Mouse (Mus musculus) CD4-positive naive resting alpha-beta T cell, adult 76 days (primary cell): ENCODE data around the gene Gm14226. TPM values are rescaled to one million over a fixed set of nuclear protein-coding genes. Genes with fewer than 3 reads are reported as not detected.

ENCODE experiments used
- total RNA-seq: library from RNA; stranded (reverse); gene quantifications from one replicate; pipeline ENCODE4 v1.2.4, GENCODE M21; 2023

Gene Gm14226
- not detected for total RNA-seq

DNA sequence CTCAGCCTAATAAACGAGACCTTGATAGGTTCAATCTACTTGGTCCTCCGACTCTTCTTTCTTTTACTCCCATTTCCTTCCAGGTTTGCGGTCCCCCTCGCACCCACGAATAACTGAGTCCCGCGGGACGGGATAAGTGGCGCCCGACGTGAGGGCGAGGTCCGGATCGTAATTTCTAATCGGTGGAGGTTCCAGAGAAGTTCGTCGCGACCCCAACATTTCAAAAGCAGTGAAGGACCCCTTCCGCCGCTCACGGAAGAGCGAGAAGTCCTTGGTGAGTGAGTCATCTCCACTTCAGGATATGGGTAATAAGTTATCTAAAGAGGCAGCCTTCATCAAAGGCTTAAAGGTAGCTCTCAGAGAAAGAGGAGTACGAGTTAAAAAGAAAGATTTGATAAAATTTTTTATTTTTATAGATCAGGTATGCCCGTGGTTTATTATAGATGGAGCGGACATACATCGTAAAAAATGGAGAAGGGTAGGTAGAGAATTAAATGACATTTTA, at the start of gene Gm14226:
Gene Gm14226, plus strand, starts transcription at position 16 of the 505 bp plus-strand sequence.

GRCm38 (mm10) chr2:155073978-155074765, 56.1 kb downstream of the Gm14226 start, which contains the start of gene Ahcy:
TSS of gene Ahcy (minus strand) at chr2:155074497.

Other genes starting within 250 kb of the Gm14226 start
- gene Gm14214, start 248.2 kb upstream of the Gm14226 start, total RNA-seq = not detected
- gene Raly, start 227.2 kb upstream of the Gm14226 start, total RNA-seq = 255 TPM
- not detected for gene a, start 226.9 kb upstream of the Gm14226 start, total RNA-seq
- gene Eif2s2, start 125.3 kb upstream of the Gm14226 start, total RNA-seq = 96.8 TPM
- 27.3 TPM for gene Ahcy, start 56.2 kb downstream of the Gm14226 start, total RNA-seq
- gene Itch, start 115.2 kb downstream of the Gm14226 start, total RNA-seq = 70.1 TPM
- 86.2 TPM for gene Dynlrb1, start 218.3 kb downstream of the Gm14226 start, total RNA-seq